Mouse (Mus musculus) ES-E14 (cell line): ENCODE measurements around the gene Setd1b.

ENCODE experiments used
- CHD2 ChIP-seq: IDR thresholded peaks from 2 replicates; pipeline ENCODE4 v1.6.1; 2014; ENCODE audit warnings: mild to moderate bottlenecking, low read depth, low read length, inconsistent platforms
- ZC3H11A ChIP-seq: IDR thresholded peaks from 2 replicates; pipeline ENCODE4 v1.6.1; 2012; ENCODE audit warnings: low read depth, mild to moderate bottlenecking, inconsistent platforms, low read length, borderline replicate concordance

DNA sequence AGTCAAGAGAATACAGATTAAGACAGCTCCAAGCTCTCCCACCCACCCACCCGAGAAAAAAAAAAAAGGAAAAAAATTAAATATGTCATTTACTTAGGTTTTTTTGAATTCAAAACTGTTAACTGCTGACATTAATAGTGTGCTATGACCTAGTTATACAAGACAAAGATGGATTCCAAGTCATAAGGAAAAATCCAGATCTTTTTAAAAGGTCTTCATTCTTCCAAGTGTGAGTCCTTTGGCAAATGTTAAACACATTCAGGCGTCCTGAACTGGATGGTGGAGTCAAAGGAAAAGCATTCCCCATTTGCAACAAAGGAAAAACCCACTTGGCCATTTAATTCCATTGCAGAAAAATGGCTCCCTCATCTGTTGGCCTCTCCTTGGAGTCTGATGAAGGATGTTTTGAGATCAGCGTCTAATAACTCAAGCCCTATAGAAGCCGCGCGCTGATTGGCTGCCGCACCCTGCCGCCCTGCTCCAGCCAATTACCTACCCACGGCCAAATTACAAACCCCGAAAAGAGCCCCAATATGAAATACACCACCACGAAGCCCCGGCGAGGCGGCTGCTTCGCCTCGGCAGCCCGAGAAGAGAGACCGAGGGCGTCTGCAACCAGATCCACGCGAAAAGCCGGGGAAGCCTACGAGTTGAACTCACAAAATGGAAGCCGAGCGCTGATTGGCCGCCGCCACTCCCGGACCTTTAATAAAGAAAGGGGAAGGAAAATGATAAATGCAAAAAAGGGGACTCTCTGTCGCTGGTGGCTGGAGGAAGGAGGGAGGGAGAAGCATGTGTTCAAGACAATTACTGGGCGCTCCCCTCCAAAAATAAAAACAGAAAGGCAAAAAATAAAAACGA lies 1.1 kb upstream of the Setd1b start:
- TF ChIP-seq CHD2 (0 out of 2 replicates have a peak, but pooled peaks have one; percentile 40), ZC3H11A (no peak)
